Mouse (Mus musculus): ENCODE measurements around the gene Trmt2b. TPM values are rescaled to one million over a fixed set of nuclear protein-coding genes. Genes with fewer than 3 reads are reported as not detected.
"Not testable (repeated sequence)": the region's sequence is repeated elsewhere in the genome, so short reads cannot be mapped to it uniquely, and the experiment has no call there.

Gene Trmt2b
- polyA plus RNA-seq, 1 experiment from 2014 or later: 12.8 TPM

DNA sequence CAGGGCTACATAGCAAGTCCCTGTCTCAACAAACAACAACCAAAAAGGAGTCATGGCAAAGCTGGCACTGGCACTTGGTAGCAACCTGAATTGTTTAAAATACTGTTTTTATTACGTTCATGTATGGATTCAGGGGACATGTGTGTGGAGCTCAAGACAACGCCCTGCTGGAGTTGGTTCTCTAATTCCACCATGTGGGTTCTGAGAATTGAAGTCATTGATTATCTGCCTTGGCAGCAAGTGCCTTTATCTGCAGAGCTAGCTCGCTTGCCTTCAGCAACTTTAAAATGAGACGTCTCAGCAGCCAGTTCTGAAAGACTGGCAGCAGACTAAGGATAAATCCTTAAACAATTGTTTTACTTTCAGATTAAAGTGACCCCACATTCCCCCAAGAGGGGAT is 58.6 kb downstream of the Trmt2b start:
- H3K9me3 ChIP-seq (ENCODE audit: control insufficient read depth, low read length): no peaks in the 10 kb centered on the region
- H3K4me1 ChIP-seq (replicated peaks; ENCODE audit: control insufficient read depth, insufficient read depth): no peaks in the 10 kb centered on the region
- H3K27ac ChIP-seq (replicated peaks): no peak overlapping the region
- no peak for TF ChIP-seq CTCF (IDR thresholded peaks at IDR 0.05; ENCODE audit: low read depth)
- no peaks in the 10 kb centered on the region for H3K36me3 ChIP-seq (ENCODE audit: control insufficient read depth, insufficient read depth, low read length)
- H3K9ac ChIP-seq (ENCODE audit: low read length): no peak overlapping the region
- no peak for DNase-seq (ENCODE audit: low spot score)
- ATAC-seq (ENCODE audit: low FRiP score, low TSS enrichment): no peak
- no peak overlapping the region for H3K4me2 ChIP-seq (replicated peaks; ENCODE audit: low read depth)
- H3K27me3 ChIP-seq (ENCODE audit: control insufficient read depth, insufficient read depth, low read length): no peaks in the 10 kb centered on the region
- H3K4me3 ChIP-seq (ENCODE audit: low read depth, low read length): no peak overlapping the region
- WGBS: 66% methylated on average over 4 of the region's 4 CpGs

- H3K4me2 ChIP-seq (replicated peaks; ENCODE audit: low read depth): no peak overlapping the region
- 87% methylated on average over 7 of the region's 7 CpGs for WGBS
- DNase-seq (ENCODE audit: low spot score) (no peak), ATAC-seq (ENCODE audit: low FRiP score, low TSS enrichment) (no peak)
- H3K9me3 ChIP-seq (ENCODE audit: control insufficient read depth, low read length): no peaks in the 10 kb centered on the region
- H3K9ac ChIP-seq (ENCODE audit: low read length): no peak overlapping the region
- H3K4me1 ChIP-seq (replicated peaks; ENCODE audit: control insufficient read depth, insufficient read depth): no peaks in the 10 kb centered on the region
- no peaks in the 10 kb centered on the region for H3K36me3 ChIP-seq (ENCODE audit: control insufficient read depth, insufficient read depth, low read length)
- no peaks in the 10 kb centered on the region for H3K27me3 ChIP-seq (ENCODE audit: control insufficient read depth, insufficient read depth, low read length)
- no peak overlapping the region for H3K4me3 ChIP-seq (ENCODE audit: low read depth, low read length)
- H3K27ac ChIP-seq (replicated peaks): no peak overlapping the region
- TF ChIP-seq CTCF (IDR thresholded peaks at IDR 0.05; ENCODE audit: low read depth) (no peak), EP300 (optimal IDR thresholded peaks at IDR 0.05) (no peak)
These were observed 65.6 kb downstream of the Trmt2b start for GRCm38 (mm10) chrX:134211151-134211642.

DNA sequence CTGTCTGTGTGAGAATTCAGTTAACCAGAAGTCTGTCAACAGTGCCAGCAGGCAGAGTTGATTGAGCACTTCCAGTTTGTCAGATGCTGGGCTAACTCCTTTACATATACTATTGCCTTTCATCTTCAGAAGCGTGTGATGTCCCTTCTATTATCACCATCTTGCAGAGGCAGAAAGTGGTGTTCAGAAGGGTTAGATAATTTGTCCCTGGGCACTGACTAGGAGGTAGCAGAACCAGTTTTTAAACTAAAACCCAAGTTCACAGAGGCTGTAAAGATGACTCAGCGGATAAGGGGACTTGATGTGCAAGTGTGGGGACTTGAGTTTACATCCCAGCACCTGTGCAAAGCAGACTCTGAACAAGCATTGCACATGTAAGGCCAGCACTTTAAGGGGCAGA is 68.3 kb downstream of the Trmt2b start:
- Histone ChIP-seq H3K27me3 (ENCODE audit: control insufficient read depth, insufficient read depth, low read length) (no peaks in the 10 kb centered on the region), H3K27ac (replicated peaks) (no peak overlapping the region), H3K36me3 (ENCODE audit: control insufficient read depth, insufficient read depth, low read length) (no peaks in the 10 kb centered on the region), H3K9ac (ENCODE audit: low read length) (no peak overlapping the region), H3K4me1 (replicated peaks; ENCODE audit: control insufficient read depth, insufficient read depth) (no peaks in the 10 kb centered on the region), H3K4me3 (ENCODE audit: low read depth, low read length) (no peak overlapping the region), H3K9me3 (ENCODE audit: control insufficient read depth, low read length) (no peaks in the 10 kb centered on the region), H3K4me2 (replicated peaks; ENCODE audit: low read depth) (no peak overlapping the region)
- ATAC-seq (ENCODE audit: low FRiP score, low TSS enrichment) (no peak), DNase-seq (ENCODE audit: low spot score) (no peak)
- 67% methylated on average over 2 of the region's 2 CpGs for WGBS
- no peak for TF ChIP-seq EP300 (optimal IDR thresholded peaks at IDR 0.05)
- TF ChIP-seq CTCF (IDR thresholded peaks at IDR 0.05; ENCODE audit: low read depth): no peak

DNA sequence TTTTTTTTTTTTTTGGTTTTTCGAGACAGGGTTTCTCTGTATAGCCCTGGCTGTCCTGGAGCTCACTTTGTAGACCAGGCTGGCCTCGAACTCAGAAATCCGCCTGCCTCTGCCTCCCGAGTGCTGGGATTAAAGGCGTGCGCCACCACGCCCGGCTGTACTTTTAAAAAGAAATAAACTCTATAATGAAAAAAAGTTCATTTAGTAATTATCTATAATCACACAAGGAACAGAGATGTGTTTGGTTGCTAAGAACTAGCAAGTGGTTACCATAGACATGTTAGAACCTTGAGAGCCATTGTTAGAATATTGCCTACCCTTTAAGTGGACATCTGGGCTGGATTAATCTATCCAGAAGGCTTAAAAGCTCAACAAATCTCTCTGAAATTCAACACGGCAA is 89.6 kb downstream of the Trmt2b start, which contains the start of gene Arl13a:
Arl13a (plus strand) TSS at position 301 of the 400 bp plus-strand sequence.
- DNase-seq (ENCODE audit: low spot score); H3K4me2 ChIP-seq (replicated peaks; ENCODE audit: low read depth); H3K4me3 ChIP-seq (ENCODE audit: low read depth, low read length); H3K36me3 ChIP-seq (ENCODE audit: control insufficient read depth, insufficient read depth, low read length); H3K9me3 ChIP-seq (ENCODE audit: control insufficient read depth, low read length); ATAC-seq (ENCODE audit: low FRiP score, low TSS enrichment); H3K9ac ChIP-seq (ENCODE audit: low read length); H3K27ac ChIP-seq (replicated peaks); H3K27me3 ChIP-seq (ENCODE audit: control insufficient read depth, insufficient read depth, low read length); H3K4me1 ChIP-seq (replicated peaks; ENCODE audit: control insufficient read depth, insufficient read depth): not testable (repeated sequence)
- 85% methylated on average over 8 of the region's 9 CpGs for WGBS

DNA sequence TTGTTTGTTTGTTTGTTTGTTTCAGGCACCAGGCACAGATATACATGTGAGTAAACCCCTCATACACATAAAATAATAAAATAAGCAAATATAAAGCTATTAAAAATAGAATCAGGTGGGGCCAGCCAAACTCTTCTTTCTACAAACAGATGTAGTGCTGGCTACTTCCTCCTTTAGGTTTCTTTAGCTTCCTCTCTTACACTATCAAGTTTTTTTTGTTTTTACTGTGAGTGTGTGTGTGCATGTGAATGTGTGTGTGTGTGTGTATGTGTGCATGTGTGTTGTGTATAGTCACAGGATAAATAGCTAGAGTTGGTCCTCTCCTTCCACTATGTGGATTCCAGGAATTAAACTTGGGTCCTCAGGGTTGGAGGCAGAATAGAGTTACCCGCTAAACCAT is 102.1 kb downstream of the Trmt2b start:
- DNase-seq (ENCODE audit: low spot score) (no peak), ATAC-seq (ENCODE audit: low FRiP score, low TSS enrichment) (no peak)
- H3K36me3 ChIP-seq (ENCODE audit: control insufficient read depth, insufficient read depth, low read length): no peaks in the 10 kb centered on the region
- H3K4me1 ChIP-seq (replicated peaks; ENCODE audit: control insufficient read depth, insufficient read depth): no peaks in the 10 kb centered on the region
- no peak overlapping the region for H3K27ac ChIP-seq (replicated peaks)
- TF ChIP-seq EP300 (optimal IDR thresholded peaks at IDR 0.05) (no peak), CTCF (IDR thresholded peaks at IDR 0.05; ENCODE audit: low read depth) (no peak)
- no peak overlapping the region for H3K9ac ChIP-seq (ENCODE audit: low read length)
- H3K9me3 ChIP-seq (ENCODE audit: control insufficient read depth, low read length): no peaks in the 10 kb centered on the region
- 95% methylated on average over 1 of the region's 1 CpGs for WGBS
- no peak overlapping the region for H3K4me3 ChIP-seq (ENCODE audit: low read depth, low read length)
- no peak overlapping the region for H3K4me2 ChIP-seq (replicated peaks; ENCODE audit: low read depth)
- no peaks in the 10 kb centered on the region for H3K27me3 ChIP-seq (ENCODE audit: control insufficient read depth, insufficient read depth, low read length)

Other genes with a start within 250 kb of the Trmt2b start
- 12.2 and 12.8 TPM in 2 replicates for gene Cstf2, start 217.8 kb downstream of the Trmt2b start, polyA plus RNA-seq (2015; fragmentation: Nextera tagmentation; extraction: Ambion mirVana)
- gene Xkrx, start 114.9 kb downstream of the Trmt2b start, polyA plus RNA-seq (2015; fragmentation: Nextera tagmentation; extraction: Ambion mirVana): 10.4 and 11.4 TPM in 2 replicates
- not detected in 2 replicates for gene Arl13a, start 89.5 kb downstream of the Trmt2b start, polyA plus RNA-seq (2015; fragmentation: Nextera tagmentation; extraction: Ambion mirVana)
- gene Nox1, start 55.0 kb downstream of the Trmt2b start, polyA plus RNA-seq (2015; fragmentation: Nextera tagmentation; extraction: Ambion mirVana): 0.15 and 0.16 TPM in 2 replicates
- gene Tmem35a, start 18.2 kb upstream of the Trmt2b start, polyA plus RNA-seq (2015; fragmentation: Nextera tagmentation; extraction: Ambion mirVana): 1.7 and 2.0 TPM in 2 replicates
- 6.2 and 7.4 TPM in 2 replicates for gene Cenpi, start 31.1 kb upstream of the Trmt2b start, polyA plus RNA-seq (2015; fragmentation: Nextera tagmentation; extraction: Ambion mirVana)
- gene Drp2, start 127.6 kb upstream of the Trmt2b start, polyA plus RNA-seq (2015; fragmentation: Nextera tagmentation; extraction: Ambion mirVana): 0.35 and 0.41 TPM in 2 replicates
- gene Taf7l, start 199.5 kb upstream of the Trmt2b start, polyA plus RNA-seq (2015; fragmentation: Nextera tagmentation; extraction: Ambion mirVana): not detected in 2 replicates

All from stomach, postnatal 0 days (tissue).